Mouse (Mus musculus) heart, adult 9 months (tissue): ENCODE data around the gene AC131692.1.
"Not testable (repeated sequence)": the region's sequence is repeated elsewhere in the genome, so short reads cannot be mapped to it uniquely, and the experiment has no call there.

Source experiments
- DNase-seq, 2 experiments: peaks; one replicate each; pipeline ENCODE4 v3.0.0; 2022; ENCODE audit warnings: low spot score in 2 of 2

AC131692.1 gene

GRCm38 (mm10) chr19:6117346-6117985, 23.2 kb downstream of the AC131692.1 start:
- no peak for DNase-seq

GRCm38 (mm10) chr19:6117986-6118676, 23.9 kb downstream of the AC131692.1 start, which contains the start of gene Sac3d1:
Gene Sac3d1, minus strand, starts transcription at chr19:6118650.
- peak; percentile 88 to 89 for DNase-seq

- DNase-seq = no peak
Measured at GRCm38 (mm10) chr19:6118677-6119185, 24.5 kb downstream of the AC131692.1 start.

- no peak for DNase-seq
Measured at GRCm38 (mm10) chr19:6121761-6122160, 27.5 kb downstream of the AC131692.1 start.

GRCm38 (mm10) chr19:6123330-6123729, 29.1 kb downstream of the AC131692.1 start:
- no peak for DNase-seq

GRCm38 (mm10) chr19:6124898-6125297, 30.7 kb downstream of the AC131692.1 start:
- DNase-seq = no peak

- peak in 1 of 2 experiments; percentile 47 for DNase-seq
Measured at GRCm38 (mm10) chr19:6126289-6126688, 32.1 kb downstream of the AC131692.1 start.

GRCm38 (mm10) chr19:6126789-6127580, 32.8 kb downstream of the AC131692.1 start:
- DNase-seq = no peak

GRCm38 (mm10) chr19:6127760-6128341, 33.6 kb downstream of the AC131692.1 start, which contains the start of gene Snx15:
Gene Snx15, minus strand, starts transcription at chr19:6128304.
- peak; percentile 94 to 97 for DNase-seq

- DNase-seq = not testable (repeated sequence)
Measured at GRCm38 (mm10) chr19:6130414-6131128, 36.4 kb downstream of the AC131692.1 start.

GRCm38 (mm10) chr19:6132171-6132827, 38.1 kb downstream of the AC131692.1 start:
- DNase-seq = no peak

GRCm38 (mm10) chr19:6133197-6133596, 39.0 kb downstream of the AC131692.1 start:
- DNase-seq = not testable (repeated sequence)

GRCm38 (mm10) chr19:6136397-6136796, 42.2 kb downstream of the AC131692.1 start:
- DNase-seq = no peak

GRCm38 (mm10) chr19:6139701-6140100, 45.5 kb downstream of the AC131692.1 start:
- no peak for DNase-seq

- DNase-seq = no peak
Measured at GRCm38 (mm10) chr19:6140374-6140677, 46.1 kb downstream of the AC131692.1 start.

GRCm38 (mm10) chr19:6140678-6141393, 46.6 kb downstream of the AC131692.1 start, which contains the start of gene Batf2:
Gene Batf2, plus strand, starts transcription at chr19:6140983.
- DNase-seq = peak; percentile 91 to 92

GRCm38 (mm10) chr19:6141394-6141749, 47.2 kb downstream of the AC131692.1 start, which contains the start of gene Arl2:
Gene Arl2, minus strand, starts transcription at chr19:6141548.
- DNase-seq = peak; percentile 60 to 77

GRCm38 (mm10) chr19:6144842-6145241, 50.6 kb downstream of the AC131692.1 start:
- DNase-seq = no peak
